Mouse (Mus musculus) lung, adult 2 months (tissue): ENCODE measurements around the gene Rbm33.

Experiments
- CTCF ChIP-seq: fragments of 200-500 bp; IDR thresholded peaks from 2 replicates; pipeline ENCODE4 v1.5.1; 2011; ENCODE audit warnings: mild to moderate bottlenecking, low read length, control low read depth; ENCODE audit not compliant: insufficient read depth
- POLR2A ChIP-seq: fragments of 200-500 bp; IDR thresholded peaks from 2 replicates; pipeline ENCODE4 v1.6.1; 2011; ENCODE audit warnings: low read depth, mild to moderate bottlenecking, control low read depth, low read length, borderline replicate concordance; ENCODE audit errors: extremely low read depth

DNA sequence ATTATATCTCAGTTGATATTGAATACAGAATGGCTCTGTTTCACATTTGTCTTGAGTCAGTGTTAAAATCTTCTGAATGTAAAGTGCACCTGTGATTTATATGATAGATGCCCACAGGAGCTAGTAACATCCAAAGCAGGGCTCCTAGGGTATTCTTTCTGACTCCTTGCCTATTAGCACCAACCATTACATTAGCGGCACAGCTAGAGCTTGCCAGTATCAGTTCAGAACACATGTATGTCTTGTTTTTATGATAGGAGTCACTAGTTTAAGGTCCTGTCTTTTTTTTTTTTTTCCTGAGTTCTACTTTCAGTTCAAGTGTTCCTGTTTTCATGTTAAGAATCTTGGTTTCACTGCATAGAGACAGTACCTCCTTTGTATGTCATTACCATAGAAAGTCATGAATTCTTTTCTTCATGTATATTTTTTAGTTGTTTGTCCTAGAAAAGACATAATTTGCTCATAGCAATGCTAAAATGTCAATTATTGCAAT is 55.3 kb downstream of the Rbm33 start:
- TF ChIP-seq POLR2A (no peak), CTCF (no peak)
